Mouse (Mus musculus) brain, embryonic 14.5 days (tissue): ENCODE data around the gene Gmnn.

Experiments used
- CTCF ChIP-seq: fragments of 200-500 bp; IDR thresholded peaks from 2 replicates; pipeline ENCODE4 v1.5.1; 2012; ENCODE audit warnings: inconsistent platforms, mild to moderate bottlenecking, moderate library complexity, borderline replicate concordance; ENCODE audit not compliant: insufficient read depth, insufficient read length; ENCODE audit errors: extremely low read depth
- POLR2A ChIP-seq: fragments of 200-500 bp; IDR thresholded peaks from 2 replicates; pipeline ENCODE4 v1.6.1; 2012; ENCODE audit warnings: mild to moderate bottlenecking, inconsistent platforms, borderline replicate concordance; ENCODE audit not compliant: poor library complexity, insufficient read depth, insufficient read length, severe bottlenecking; ENCODE audit errors: extremely low read depth

GRCm38 (mm10) chr13:24751396-24751795, 10.3 kb downstream of the Gmnn start:
- TF ChIP-seq CTCF (no peak), POLR2A (no peak)
